Mouse (Mus musculus) E14TG2a.4 (cell line): ENCODE results near the gene Cbl.
"Not testable (repeated sequence)": the region's sequence is repeated elsewhere in the genome, so short reads cannot be mapped to it uniquely, and the experiment has no call there.

Experiments
- H3K27me3 ChIP-seq: 2 replicates; pipeline ENCODE4 v1.6.1; 2014; ENCODE audit warnings: low read length, control low read depth; ENCODE audit not compliant: insufficient read depth
- H3K36me3 ChIP-seq: 2 replicates; pipeline ENCODE4 v1.6.1; 2014; ENCODE audit warnings: low read length, control low read depth; ENCODE audit not compliant: insufficient read depth
- H3K4me1 ChIP-seq: replicated peaks from 2 replicates; pipeline ENCODE4 v1.6.1; 2014; ENCODE audit warnings: low read depth, low read length, control low read depth
- H3K4me3 ChIP-seq: replicated peaks from 2 replicates; pipeline ENCODE4 v1.5.1; 2014; ENCODE audit warnings: mild to moderate bottlenecking, low read length
- H3K9me3 ChIP-seq: 2 replicates; pipeline ENCODE4 v1.6.1; 2014; ENCODE audit warnings: low read length, control low read depth
- CTCF ChIP-seq: conservative IDR thresholded peaks from 2 replicates; pipeline ENCODE4 v1.5.1; 2014; ENCODE audit warnings: low read length
- NANOG ChIP-seq: IDR thresholded peaks from 2 replicates; pipeline ENCODE4 v1.6.1; 2014; ENCODE audit warnings: borderline replicate concordance, low read length, mixed read lengths
- POU5F1 ChIP-seq: IDR thresholded peaks from 2 replicates; pipeline ENCODE4 v1.6.1; 2014; ENCODE audit warnings: low read length, borderline replicate concordance

The Cbl gene

GRCm38 (mm10) chr9:44119011-44119410, 114.8 kb downstream of the Cbl start:
- Histone ChIP-seq H3K4me3 (no peak overlapping the region), H3K4me1 (peaks cover 19% of the 10 kb centered on the region), H3K36me3 (no peaks in the 10 kb centered on the region), H3K9me3 (peaks cover 4% of the 10 kb centered on the region; the same call in 1 of the 2 replicates), H3K27me3 (no peaks in the 10 kb centered on the region)
- TF ChIP-seq NANOG (no peak), CTCF (peak; percentile 51)

DNA sequence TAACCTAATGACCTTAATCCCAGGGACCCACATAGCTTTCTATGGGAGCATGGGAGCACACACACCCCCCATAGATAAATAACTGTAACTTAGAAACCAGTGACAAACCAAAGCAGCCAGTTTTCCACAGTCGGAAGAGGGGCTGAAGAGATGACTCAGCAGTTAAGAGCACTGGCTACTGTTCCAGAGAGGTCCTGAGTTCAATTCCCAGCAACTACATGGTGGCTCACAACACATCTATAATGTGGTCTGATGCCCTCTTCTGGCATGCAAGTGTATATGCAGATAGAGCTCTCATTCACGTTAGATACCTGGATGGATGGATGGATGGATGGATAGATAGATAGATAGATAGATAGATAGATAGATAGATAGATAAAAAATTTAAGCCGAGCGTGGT, 117.7 kb downstream of the Cbl start:
- no peak for TF ChIP-seq POU5F1
- no peak for TF ChIP-seq NANOG
- peak; percentile 7; the same call in 1 of the 2 replicates for TF ChIP-seq CTCF
- Histone ChIP-seq H3K4me3 (no peak overlapping the region), H3K4me1 (peaks cover 20% of the 10 kb centered on the region), H3K9me3 (no peaks in the 10 kb centered on the region; the same call in 1 of the 2 replicates), H3K36me3 (no peaks in the 10 kb centered on the region), H3K27me3 (no peaks in the 10 kb centered on the region)

- peaks cover under 1% of the 10 kb centered on the region for H3K36me3 ChIP-seq
- TF ChIP-seq POU5F1 (no peak), CTCF (no peak), NANOG (no peak)
- no peak overlapping the region for H3K4me3 ChIP-seq
- no peaks in the 10 kb centered on the region; the same call in 1 of the 2 replicates for H3K9me3 ChIP-seq
- H3K4me1 ChIP-seq = peaks cover 20% of the 10 kb centered on the region
- H3K27me3 ChIP-seq = no peaks in the 10 kb centered on the region
These were observed 118.2 kb downstream of the Cbl start for GRCm38 (mm10) chr9:44115599-44115998.

DNA sequence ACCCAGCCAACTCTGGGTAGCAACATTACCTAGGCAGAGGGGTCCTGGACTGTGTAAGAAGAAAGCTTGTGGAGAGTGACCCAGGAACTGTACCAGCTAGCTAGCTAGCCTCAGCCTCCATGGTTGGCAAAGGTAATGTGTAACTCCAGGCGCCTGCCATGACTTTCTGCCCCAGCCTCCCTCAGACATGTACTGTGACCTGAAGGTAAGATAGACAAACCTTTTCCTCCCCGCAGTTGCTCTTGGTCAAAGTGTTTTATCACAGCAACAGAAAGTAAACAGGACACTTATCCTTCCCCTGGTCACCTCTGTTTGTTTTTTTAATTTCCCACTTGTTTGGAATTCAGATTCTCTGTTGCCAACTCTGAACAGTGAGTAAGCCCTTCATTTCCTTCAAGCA, 119.4 kb downstream of the Cbl start:
- peak overlapping the region; percentile 87; the same call in 1 of the 2 replicates for H3K4me3 ChIP-seq
- H3K27me3 ChIP-seq = no peaks in the 10 kb centered on the region
- peaks cover 32% of the 10 kb centered on the region for H3K4me1 ChIP-seq
- peaks cover 12% of the 10 kb centered on the region for H3K36me3 ChIP-seq
- no peak for TF ChIP-seq NANOG
- no peak for TF ChIP-seq CTCF
- no peak for TF ChIP-seq POU5F1
- H3K9me3 ChIP-seq = no peaks in the 10 kb centered on the region

DNA sequence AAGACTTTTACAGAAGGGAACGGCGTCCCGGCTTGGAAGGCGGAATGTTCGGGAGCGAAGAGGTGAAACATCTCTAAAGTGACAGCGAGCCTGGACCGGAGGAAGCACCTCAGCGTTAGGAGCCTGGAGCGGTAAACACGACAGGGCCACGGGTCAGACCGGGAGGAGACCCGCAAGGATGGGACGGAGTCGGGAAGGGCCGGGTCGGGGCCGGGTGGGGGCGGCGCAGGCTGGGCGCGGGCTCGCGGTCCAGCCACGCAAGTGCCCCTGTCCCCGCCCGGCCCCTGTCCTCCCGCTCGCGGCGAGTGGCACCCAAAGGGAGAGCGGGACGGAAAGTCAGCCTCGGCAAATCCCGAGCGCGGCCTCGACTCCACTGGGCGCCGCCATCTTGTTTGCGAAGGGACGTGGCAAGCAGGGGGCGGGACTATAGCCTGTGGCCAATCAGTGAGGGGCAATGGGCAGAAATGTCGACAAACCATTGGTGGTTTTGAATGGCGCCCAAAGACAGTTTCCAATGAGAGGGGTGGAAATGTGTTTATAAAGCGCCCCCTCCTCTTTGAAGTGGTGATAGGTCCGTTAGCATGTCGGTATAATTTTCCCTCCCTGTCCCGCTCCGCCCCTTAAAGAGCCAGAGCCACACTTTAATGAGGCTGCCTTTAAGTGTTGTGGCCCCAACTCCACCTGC, 120.6 kb downstream of the Cbl start, which contains the start of the genes Gm49380 and Rnf26:
Gene Gm49380 (minus strand): TSS at position 396 of the 685 bp plus-strand sequence.
Gene Rnf26 (minus strand): TSS at position 413 of the 685 bp plus-strand sequence.
- Histone ChIP-seq H3K36me3 (peaks cover 20% of the 10 kb centered on the region), H3K4me1 (peaks cover 44% of the 10 kb centered on the region), H3K4me3 (peak within 1 kb of the TSS; percentile 87), H3K27me3 (no peaks in the 10 kb centered on the region), H3K9me3 (no peaks in the 10 kb centered on the region)
- TF ChIP-seq POU5F1 = no peak
- TF ChIP-seq NANOG = no peak
- TF ChIP-seq CTCF = no peak

GRCm38 (mm10) chr9:44111909-44112308, 121.9 kb downstream of the Cbl start:
- 0 out of 2 replicates have a peak overlapping the region, but pooled peaks have one; percentile 35 for H3K4me3 ChIP-seq
- H3K27me3 ChIP-seq, H3K9me3 ChIP-seq: not testable (repeated sequence)
- peaks cover 57% of the 10 kb centered on the region for H3K4me1 ChIP-seq
- peaks cover 28% of the 10 kb centered on the region for H3K36me3 ChIP-seq

DNA sequence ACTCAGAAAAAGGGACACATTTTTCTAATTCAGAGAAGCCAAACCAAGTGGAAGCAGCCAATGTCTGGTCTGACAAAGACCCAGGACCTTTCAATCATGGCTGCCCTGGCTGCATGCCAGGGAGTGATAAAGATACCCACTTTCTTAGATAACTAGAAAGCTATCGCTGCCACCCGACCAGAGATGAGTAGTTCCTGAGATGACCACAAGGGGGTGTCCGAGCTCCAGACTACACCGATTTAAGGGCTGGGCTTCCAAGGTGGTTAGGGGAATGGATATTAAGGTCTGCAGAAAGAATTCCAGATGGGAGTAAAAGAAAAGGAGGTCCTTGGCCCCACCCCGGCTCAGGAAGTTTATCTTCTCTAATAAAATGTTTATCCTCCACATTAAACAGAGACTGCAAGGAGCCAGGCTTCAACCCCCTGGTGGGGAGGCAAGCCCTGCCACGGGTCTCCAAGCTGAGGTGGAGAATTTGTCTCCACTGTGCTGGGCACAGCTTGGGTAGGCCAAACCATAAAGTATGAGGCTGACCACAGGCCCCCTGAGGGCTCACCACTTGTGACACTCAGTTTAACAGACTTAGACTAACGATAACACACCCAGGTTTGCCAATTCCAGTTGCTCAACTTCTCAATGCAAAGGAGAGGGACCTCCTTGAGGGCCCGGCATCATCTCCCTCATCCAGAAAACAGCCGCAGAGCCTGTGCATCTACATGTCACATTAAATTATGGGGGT, 124.3 kb downstream of the Cbl start:
- peak; percentile 84 for TF ChIP-seq CTCF
- TF ChIP-seq POU5F1 = no peak
- Histone ChIP-seq H3K36me3 (peaks cover 45% of the 10 kb centered on the region), H3K27me3 (no peaks in the 10 kb centered on the region), H3K4me1 (peaks cover 51% of the 10 kb centered on the region), H3K4me3 (no peak overlapping the region), H3K9me3 (no peaks in the 10 kb centered on the region)

DNA sequence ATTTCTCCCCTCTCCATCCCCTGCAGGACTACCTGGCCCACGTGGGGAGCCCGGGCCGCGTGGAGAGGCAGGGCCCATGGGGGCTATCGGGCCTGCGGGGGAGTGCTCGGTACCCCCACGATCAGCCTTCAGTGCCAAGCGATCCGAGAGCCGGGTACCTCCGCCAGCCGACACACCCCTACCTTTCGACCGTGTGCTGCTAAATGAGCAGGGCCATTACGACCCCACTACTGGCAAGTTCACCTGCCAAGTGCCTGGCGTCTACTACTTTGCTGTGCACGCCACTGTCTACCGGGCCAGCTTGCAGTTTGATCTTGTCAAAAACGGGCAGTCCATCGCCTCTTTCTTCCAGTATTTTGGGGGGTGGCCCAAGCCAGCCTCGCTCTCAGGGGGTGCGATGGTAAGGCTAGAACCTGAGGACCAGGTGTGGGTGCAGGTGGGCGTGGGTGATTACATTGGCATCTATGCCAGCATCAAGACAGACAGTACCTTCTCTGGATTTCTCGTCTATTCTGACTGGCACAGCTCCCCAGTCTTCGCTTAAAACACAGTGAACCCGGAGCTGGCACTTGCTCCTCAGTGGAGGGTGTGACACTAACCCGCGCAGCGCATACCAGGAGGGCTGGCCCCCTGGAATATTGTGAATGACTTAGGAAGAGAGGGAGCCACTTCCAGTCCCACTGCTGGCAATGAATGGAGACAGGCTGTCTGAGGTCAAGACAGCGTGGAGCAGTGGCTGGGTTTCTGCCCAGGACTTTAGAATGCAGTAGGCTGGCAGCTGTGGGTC, 125.4 kb downstream of the Cbl start:
- Histone ChIP-seq H3K4me1 (peaks cover 44% of the 10 kb centered on the region), H3K9me3 (no peaks in the 10 kb centered on the region), H3K27me3 (no peaks in the 10 kb centered on the region), H3K4me3 (peak overlapping the region; percentile 67), H3K36me3 (peaks cover 51% of the 10 kb centered on the region)
- no peak for TF ChIP-seq NANOG
- TF ChIP-seq POU5F1 = no peak
- TF ChIP-seq CTCF = no peak
